Mouse (Mus musculus) layer of hippocampus, postnatal 25 days (tissue): ENCODE results near the gene Lrrc36. TPM values are rescaled to one million over a fixed set of nuclear protein-coding genes. Genes with fewer than 3 reads are reported as not detected.

Source experiments
- DNase-seq, 2 experiments: peaks; one replicate each; pipeline ENCODE4 v3.0.0; 2022; ENCODE audit warnings: mixed read lengths in 2 of 2, low spot score in 1 of 2; ENCODE audit errors: extremely low spot score in 1 of 2
- total RNA-seq, 2 experiments: library from RNA; stranded (reverse); gene quantifications; 2 replicates each; pipeline ENCODE4 v1.2.3; 2021

Gene Lrrc36
- total RNA-seq, 2 experiments from 2014 or later, result 0.34 to 0.59 TPM

- DNase-seq, result no peak
These were observed 13.5 kb downstream of the Lrrc36 start for GRCm38 (mm10) chr8:105426878-105427277.

GRCm38 (mm10) chr8:105431743-105432515, 18.6 kb downstream of the Lrrc36 start:
- no peak for DNase-seq

- no peak for DNase-seq
These were observed 19.6 kb downstream of the Lrrc36 start for GRCm38 (mm10) chr8:105433021-105433420.

- no peak for DNase-seq
These were observed 20.1 kb downstream of the Lrrc36 start for GRCm38 (mm10) chr8:105433511-105433910.

- DNase-seq, result no peak
These were observed 20.8 kb downstream of the Lrrc36 start for GRCm38 (mm10) chr8:105434136-105434535.

GRCm38 (mm10) chr8:105436218-105436617, 22.8 kb downstream of the Lrrc36 start:
- DNase-seq, result no peak

GRCm38 (mm10) chr8:105437078-105437748, 23.8 kb downstream of the Lrrc36 start:
- no peak for DNase-seq

GRCm38 (mm10) chr8:105438865-105439264, 25.5 kb downstream of the Lrrc36 start:
- DNase-seq, result peak in 1 of 2 experiments; percentile 24

- peak in 1 of 2 experiments; percentile 50 for DNase-seq
These were observed 28.1 kb downstream of the Lrrc36 start for GRCm38 (mm10) chr8:105441433-105441832.

- no peak for DNase-seq
These were observed 29.3 kb downstream of the Lrrc36 start for GRCm38 (mm10) chr8:105442661-105443060.

- no peak for DNase-seq
These were observed 32.1 kb downstream of the Lrrc36 start for GRCm38 (mm10) chr8:105445296-105446126.

GRCm38 (mm10) chr8:105446127-105446552, 32.8 kb downstream of the Lrrc36 start:
- no peak for DNase-seq

GRCm38 (mm10) chr8:105448188-105448587, 34.8 kb downstream of the Lrrc36 start:
- no peak for DNase-seq

GRCm38 (mm10) chr8:105448596-105448995, 35.2 kb downstream of the Lrrc36 start:
- DNase-seq, result no peak

GRCm38 (mm10) chr8:105450977-105451376, 37.6 kb downstream of the Lrrc36 start:
- no peak for DNase-seq

GRCm38 (mm10) chr8:105451903-105452603, 38.7 kb downstream of the Lrrc36 start:
- DNase-seq, result no peak

GRCm38 (mm10) chr8:105453296-105453695, 39.9 kb downstream of the Lrrc36 start:
- DNase-seq, result no peak

GRCm38 (mm10) chr8:105454088-105454487, 40.7 kb downstream of the Lrrc36 start:
- DNase-seq, result no peak

- DNase-seq, result no peak
These were observed 41.8 kb downstream of the Lrrc36 start for GRCm38 (mm10) chr8:105455218-105455617.

GRCm38 (mm10) chr8:105461085-105461803, 47.9 kb downstream of the Lrrc36 start:
- DNase-seq, result no peak
